Comparison of ENCODE assay signal across 10 mouse cellular contexts in the genomic region with DNA sequence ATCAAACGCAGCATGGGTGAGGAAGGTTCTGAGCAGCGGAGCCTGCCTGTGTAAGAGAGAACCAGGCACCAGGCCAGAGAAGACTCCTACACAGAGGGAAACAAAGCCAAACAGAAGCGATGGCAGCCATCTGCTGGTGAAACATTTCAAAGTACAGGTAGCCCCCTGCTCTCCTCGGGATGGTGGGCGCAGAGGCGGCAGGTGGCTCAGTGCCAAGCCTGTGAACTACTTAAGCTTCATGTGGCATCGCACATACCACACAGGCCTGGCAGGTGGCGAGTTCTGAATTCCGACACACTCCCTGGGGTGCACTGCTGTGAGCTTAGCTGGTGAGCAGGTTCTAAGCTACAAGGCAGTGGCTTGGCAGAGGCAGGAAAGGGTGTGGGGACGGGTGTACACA. TPM values are rescaled to one million over a fixed set of nuclear protein-coding genes. Genes with fewer than 3 reads are reported as not detected.
DNase-seq lines count a peak whose midpoint lies in the region; ATAC-seq and TF ChIP-seq lines count a peak whose summit lies in the region.
"Had no signal": no experiment of that assay in that cellular context is flagged by ENCODE, and none has a peak within 500 bp of the region (broad histone marks: within the 10 kb centered on the region; RNA-seq: fewer than 3 reads in every experiment).

No protein-coding gene starts in this region.

- H3K27me3 ChIP-seq in lung, embryonic 14.5 days (ENCODE audit: insufficient read depth, low read length), result no peaks in the 10 kb centered on the region

- no peaks in the 10 kb centered on the region for H3K36me3 ChIP-seq in lung, embryonic 14.5 days (ENCODE audit: insufficient read depth)

- no peak overlapping the region for H3K4me3 ChIP-seq in lung, embryonic 14.5 days (ENCODE audit: low read depth, low read length)

- intact Hi-C loops in left cerebral cortex, postnatal 10 days (cut with DNase I), result no loop called here

- H3K4me1 ChIP-seq in lung, embryonic 14.5 days (ENCODE audit: insufficient read depth), result no peaks in the 10 kb centered on the region

- 83% methylated on average over 10 of the region's 10 CpGs for WGBS in lung, embryonic 14.5 days

- ATAC-seq in lung, embryonic 14.5 days (ENCODE audit: insufficient read depth), result no peak

- H3K9me3 ChIP-seq in lung, embryonic 14.5 days (ENCODE audit: low read depth, low read length), result no peaks in the 10 kb centered on the region

- no peak overlapping the region for H3K4me2 ChIP-seq in lung, embryonic 14.5 days

- H3K9ac ChIP-seq in lung, embryonic 14.5 days, result no peak overlapping the region

- peak; percentile 19 for DNase-seq in lung, embryonic 14.5 days
- no peak for DNase-seq in lung, postnatal 25 days (ENCODE audit: low spot score)
- DNase-seq in layer of hippocampus, adult 18-20 months (ENCODE audit: low spot score in 2 of 2), result peak; percentile 91 to 98
- peak; percentile 87 to 91 for DNase-seq in left cerebral cortex, postnatal 10 days (ENCODE audit: extremely low spot score in 1 of 2, low spot score in 2 of 2)
- DNase-seq in thymus, postnatal 0 days (ENCODE audit: low spot score), result peak; percentile 34
- no peak for DNase-seq in adipocyte (ENCODE audit: low spot score)
- no peak for DNase-seq in ovary, postnatal 10 days (ENCODE audit: low spot score)
- no peak for DNase-seq in gastrocnemius, adult 18-20 months (ENCODE audit: low spot score)

- no peak for TF ChIP-seq CTCF in lung, embryonic 14.5 days (IDR thresholded peaks at IDR 0.05; ENCODE audit: low read depth)

- H3K27ac ChIP-seq in lung, embryonic 14.5 days (ENCODE audit: low read depth), result no peak overlapping the region

RNA-seq across cellular contexts. Expression of a gene that starts 9.5 kb away (rescaled TPM):
- 0.20 TPM in 1 of 2 replicates, not detected in the other for polyA plus RNA-seq in lung, embryonic 14.5 days (2014; fragmentation: Nextera tagmentation; extraction: Ambion mirVana)
- not detected for total RNA-seq in layer of hippocampus, adult 18-20 months (2021)
- total RNA-seq in left cerebral cortex, postnatal 10 days (2021), result not detected
- 0.66 and 0.70 TPM in 2 replicates for polyA plus RNA-seq in thymus, postnatal 0 days (2015; fragmentation: Nextera tagmentation; extraction: Ambion mirVana)
- total RNA-seq in gastrocnemius, adult 18-20 months (2021), result under 1 TPM in 1 of 2 experiments, not detected in 1; 0.09 TPM
- polyA plus RNA-seq: neural tube, embryonic 14.5 days; testis, adult 2 months had no signal

Comparison
In these comparisons a context has a peak if more than half of its experiments do, and no peak if none do; other contexts are left out.
1. DNase-seq: peak in lung, embryonic 14.5 days (single experiment), layer of hippocampus, adult 18-20 months (2 of 2), left cerebral cortex, postnatal 10 days (2 of 2) and thymus, postnatal 0 days (single experiment); none in lung, postnatal 25 days (single experiment), adipocyte (single experiment), ovary, postnatal 10 days (single experiment) and gastrocnemius, adult 18-20 months (single experiment).